Mouse (Mus musculus) lung, postnatal 0 days (tissue): ENCODE measurements around the gene Sh3pxd2a. TPM values are rescaled to one million over a fixed set of nuclear protein-coding genes. Genes with fewer than 3 reads are reported as not detected.

Experiments
- ATAC-seq: fragments of 200-750 bp; cut with Nextera tagmentation; 2 replicates; pipeline ENCODE4 v1.8.0; 2017; ENCODE audit warnings: moderate library complexity
- DNase-seq: peaks from one replicate; pipeline ENCODE4 v3.0.0-alpha.2; 2016; ENCODE audit warnings: low spot score
- H3K27ac ChIP-seq: fragments of 300-500 bp; sonication (generic); 2 replicates; pipeline ENCODE4 v1.5.1; 2014; ENCODE audit warnings: antibody characterized with exemption, mild to moderate bottlenecking, low read length, mixed read lengths
- H3K27me3 ChIP-seq: fragments of 300-500 bp; sonication (generic); replicated peaks from 2 replicates; pipeline ENCODE4 v1.6.1; 2014; ENCODE audit warnings: low read length, mixed read lengths; ENCODE audit not compliant: insufficient read depth
- H3K36me3 ChIP-seq: fragments of 300-500 bp; sonication (generic); 2 replicates; pipeline ENCODE4 v1.6.1; 2014; ENCODE audit warnings: low read length, mixed read lengths; ENCODE audit not compliant: insufficient read depth
- H3K4me1 ChIP-seq: fragments of 300-500 bp; sonication (generic); 2 replicates; pipeline ENCODE4 v1.6.1; 2014; ENCODE audit warnings: antibody characterized with exemption, low read depth, low read length, mixed read lengths; ENCODE audit not compliant: insufficient read depth
- H3K4me2 ChIP-seq: fragments of 300-500 bp; sonication (generic); replicated peaks from 2 replicates; pipeline ENCODE4 v1.6.1; 2014; ENCODE audit warnings: low read depth, mild to moderate bottlenecking, low read length, moderate library complexity, mixed read lengths
- H3K4me3 ChIP-seq: fragments of 300-500 bp; sonication (generic); 2 replicates; pipeline ENCODE4 v1.5.1; 2014; ENCODE audit warnings: low read depth, low read length
- H3K9ac ChIP-seq: fragments of 300-500 bp; sonication (generic); replicated peaks from 2 replicates; pipeline ENCODE4 v1.6.1; 2014; ENCODE audit warnings: low read depth, mild to moderate bottlenecking
- H3K9me3 ChIP-seq: fragments of 300-500 bp; sonication (generic); 2 replicates; pipeline ENCODE4 v1.6.1; 2016; ENCODE audit warnings: low read length, mixed read lengths
- CTCF ChIP-seq: IDR thresholded peaks from 2 replicates; pipeline ENCODE4 v1.5.1; 2016; ENCODE audit warnings: antibody characterized with exemption, mild to moderate bottlenecking
- EP300 ChIP-seq: IDR thresholded peaks from 2 replicates; pipeline ENCODE4 v1.6.1; 2016; ENCODE audit warnings: antibody characterized with exemption, mild to moderate bottlenecking, control low read depth
- WGBS: fragments of 180-500 bp; shearing (Covaris S2); extraction: QIAGEN DNeasy Blood & Tissue Kit; methylation state at CpG from one replicate; pipeline ENCODE4 v1.1.7; 2014; 5-methylcytosine and 5-hydroxymethylcytosine counted together
- polyA plus RNA-seq: library from polyadenylated mRNA; unstranded; fragments of >200 nt; fragmentation: Nextera tagmentation; extraction: Ambion mirVana; gene quantifications from 2 replicates; pipeline ENCODE4 v1.2.1, GENCODE M21; 2015

Sh3pxd2a gene
- polyA plus RNA-seq, 1 experiment from 2014 or later: 5.6 TPM

DNA sequence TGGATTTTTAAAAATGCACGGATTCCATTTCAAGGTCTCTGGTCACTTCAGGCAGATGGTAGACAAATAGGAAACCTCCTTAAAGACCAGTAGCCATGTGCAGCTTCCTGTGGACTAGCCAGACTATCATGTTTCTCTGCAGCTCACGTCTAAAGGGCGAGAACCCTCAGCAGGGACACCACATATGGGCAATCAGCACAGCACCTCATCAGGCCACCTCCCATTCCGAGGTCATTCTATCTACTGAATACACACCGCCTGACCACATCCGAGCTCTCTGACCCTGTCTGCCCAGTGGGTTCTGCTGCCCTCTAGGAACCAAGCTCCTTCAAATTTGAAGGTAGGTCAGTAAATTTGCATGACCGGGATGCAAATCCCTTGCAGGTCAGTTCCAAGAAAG, 35.4 kb downstream of the Sh3pxd2a start:
- ATAC-seq: no peak

DNA sequence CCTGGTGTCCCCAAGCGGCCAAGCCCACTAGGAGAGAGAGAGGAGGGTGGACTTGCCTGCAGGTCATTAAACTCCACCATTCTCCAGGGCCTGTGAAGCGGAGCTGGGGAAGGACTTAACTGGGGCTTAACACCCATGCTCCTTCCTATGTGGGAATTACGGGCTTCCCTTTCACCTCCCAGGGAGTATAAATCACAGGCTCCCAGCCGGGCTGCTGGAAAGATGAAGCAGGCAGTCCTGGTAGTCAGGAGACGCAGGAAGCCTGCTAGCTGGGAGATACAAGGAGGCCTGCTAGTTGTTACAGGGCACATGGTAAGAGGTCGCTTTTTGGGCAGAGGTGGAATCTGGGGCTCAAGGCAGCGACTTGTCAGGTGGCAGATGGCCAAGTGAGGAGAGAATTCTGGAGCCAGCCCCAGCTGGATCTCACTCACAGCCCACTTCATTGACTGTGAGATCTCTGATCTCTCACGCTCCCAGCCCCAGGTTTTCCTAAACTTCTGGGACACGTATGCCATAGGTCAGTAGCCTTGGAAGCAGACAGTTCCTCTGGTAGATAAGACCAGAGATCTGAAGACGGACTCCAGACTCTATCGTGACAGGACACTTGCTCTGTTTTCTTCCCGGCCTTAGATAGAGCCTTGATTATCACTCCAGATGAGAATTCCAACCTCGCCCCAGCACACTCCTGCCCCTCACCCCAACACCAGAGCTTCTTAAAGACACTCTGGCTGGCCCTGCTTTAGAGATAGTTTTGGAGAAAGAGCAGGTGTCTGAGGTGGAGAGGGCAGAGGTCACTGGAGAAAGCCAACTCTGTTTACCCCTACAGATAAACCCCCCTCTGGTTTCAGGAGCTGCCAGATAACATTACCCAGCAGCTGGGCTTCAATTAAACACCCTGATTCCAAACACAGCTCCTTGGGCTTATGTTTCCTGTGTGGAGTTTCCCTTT, 36.1 kb downstream of the Sh3pxd2a start:
- peaks cover 28% of the 10 kb centered on the region; the same call in 1 of the 2 replicates for H3K4me1 ChIP-seq
- 35% methylated on average over 13 of the region's 13 CpGs for WGBS
- no peaks in the 10 kb centered on the region for H3K9me3 ChIP-seq
- no peaks in the 10 kb centered on the region for H3K27me3 ChIP-seq
- no peaks in the 10 kb centered on the region for H3K36me3 ChIP-seq
- peak; percentile 50 for DNase-seq
- peak; percentile 22; the same call in 1 of the 2 replicates for ATAC-seq
- no peak overlapping the region for H3K4me2 ChIP-seq
- no peak overlapping the region for H3K27ac ChIP-seq
- no peak overlapping the region for H3K4me3 ChIP-seq
- H3K9ac ChIP-seq: no peak overlapping the region
- no peak for TF ChIP-seq EP300
- no peak for TF ChIP-seq CTCF

More for the DNA sequence above, 35.4 kb downstream of the Sh3pxd2a start:
- H3K4me2 ChIP-seq: no peak overlapping the region
- 38% methylated on average over 7 of the region's 7 CpGs for WGBS
- H3K4me1 ChIP-seq: peaks cover 23% of the 10 kb centered on the region; the same call in 1 of the 2 replicates
- H3K9ac ChIP-seq: no peak overlapping the region
- H3K4me3 ChIP-seq: no peak overlapping the region
- no peak overlapping the region for H3K27ac ChIP-seq
- TF ChIP-seq CTCF: 0 out of 2 replicates have a peak, but pooled peaks have one; percentile 2
- TF ChIP-seq EP300: no peak
- H3K36me3 ChIP-seq: no peaks in the 10 kb centered on the region
- H3K27me3 ChIP-seq: no peaks in the 10 kb centered on the region
- DNase-seq: no peak
- no peaks in the 10 kb centered on the region for H3K9me3 ChIP-seq

DNA sequence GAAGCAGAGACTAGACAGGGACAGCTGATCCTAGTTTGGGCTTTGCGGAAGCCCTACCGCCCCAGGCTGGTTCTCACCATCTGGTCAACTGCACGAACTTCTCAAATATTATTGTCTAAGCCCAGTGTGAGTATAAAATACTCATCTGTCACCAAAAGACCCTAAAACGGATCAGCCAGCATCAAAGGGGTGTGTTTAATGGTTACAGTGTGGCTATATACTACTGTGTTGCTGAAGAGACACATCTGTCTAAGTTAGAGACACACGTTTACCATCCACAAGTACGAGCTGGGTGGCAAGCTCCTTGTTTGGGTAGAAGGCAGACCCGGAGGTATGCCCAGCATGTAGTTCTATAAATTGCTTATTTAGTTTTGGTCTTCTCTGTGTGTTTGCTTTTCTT, 40.6 kb downstream of the Sh3pxd2a start:
- DNase-seq (no peak), ATAC-seq (no peak)
- Histone ChIP-seq H3K9ac (no peak overlapping the region), H3K4me3 (no peak overlapping the region), H3K4me1 (peaks cover 9% of the 10 kb centered on the region; the same call in 1 of the 2 replicates), H3K27me3 (no peaks in the 10 kb centered on the region), H3K36me3 (no peaks in the 10 kb centered on the region), H3K27ac (no peak overlapping the region), H3K9me3 (no peaks in the 10 kb centered on the region), H3K4me2 (no peak overlapping the region)
- TF ChIP-seq EP300: no peak
- TF ChIP-seq CTCF: no peak
- 60% methylated on average over 7 of the region's 7 CpGs for WGBS

DNA sequence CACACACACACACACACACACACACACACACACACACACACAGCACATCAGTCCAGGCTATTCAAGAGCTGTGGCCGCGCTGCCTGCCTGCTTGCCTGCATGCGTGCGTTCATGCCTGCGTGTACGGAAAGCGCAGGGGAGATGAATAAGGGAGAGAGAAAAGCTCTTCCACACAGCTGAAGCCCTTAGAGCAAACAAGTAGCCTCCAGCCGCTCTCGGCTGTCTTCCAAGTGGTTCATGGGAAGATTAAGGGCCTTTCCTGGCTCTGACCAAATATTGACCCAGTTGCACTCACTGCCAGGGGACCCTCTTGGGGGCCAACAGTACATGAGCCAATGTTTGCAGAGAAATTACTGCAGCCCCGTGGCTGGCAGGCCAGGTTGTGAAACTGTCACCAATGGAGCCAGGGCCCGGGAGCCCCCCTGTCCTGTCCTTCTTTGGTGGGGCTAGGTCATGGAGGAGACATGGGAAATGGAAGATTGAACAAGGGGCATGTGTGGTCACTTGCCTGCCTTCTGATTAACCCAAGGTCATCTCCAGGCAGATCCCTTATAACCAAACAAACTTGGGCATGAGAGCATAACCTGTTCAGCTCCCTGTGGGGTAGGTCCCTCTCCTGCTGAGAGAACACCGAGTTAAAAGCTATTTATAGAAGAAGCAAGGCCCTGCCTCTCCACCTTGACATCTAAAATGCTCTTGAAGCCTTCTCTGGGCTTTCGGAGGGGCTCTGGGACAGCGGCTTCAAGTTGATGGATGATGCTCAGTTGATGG, 42.9 kb downstream of the Sh3pxd2a start:
- peaks cover 5% of the 10 kb centered on the region; the same call in 1 of the 2 replicates for H3K4me1 ChIP-seq
- peak overlapping the region; percentile 39; the same call in 1 of the 2 replicates for H3K27ac ChIP-seq
- H3K4me2 ChIP-seq: no peak overlapping the region
- H3K9ac ChIP-seq: no peak overlapping the region
- H3K36me3 ChIP-seq: no peaks in the 10 kb centered on the region
- TF ChIP-seq CTCF: no peak
- TF ChIP-seq EP300: peak; percentile 69
- DNase-seq (peak; percentile 75), ATAC-seq (peak; percentile 84)
- H3K27me3 ChIP-seq: no peaks in the 10 kb centered on the region
- H3K9me3 ChIP-seq: no peaks in the 10 kb centered on the region
- 39% methylated on average over 14 of the region's 14 CpGs for WGBS
- no peak overlapping the region for H3K4me3 ChIP-seq

DNA sequence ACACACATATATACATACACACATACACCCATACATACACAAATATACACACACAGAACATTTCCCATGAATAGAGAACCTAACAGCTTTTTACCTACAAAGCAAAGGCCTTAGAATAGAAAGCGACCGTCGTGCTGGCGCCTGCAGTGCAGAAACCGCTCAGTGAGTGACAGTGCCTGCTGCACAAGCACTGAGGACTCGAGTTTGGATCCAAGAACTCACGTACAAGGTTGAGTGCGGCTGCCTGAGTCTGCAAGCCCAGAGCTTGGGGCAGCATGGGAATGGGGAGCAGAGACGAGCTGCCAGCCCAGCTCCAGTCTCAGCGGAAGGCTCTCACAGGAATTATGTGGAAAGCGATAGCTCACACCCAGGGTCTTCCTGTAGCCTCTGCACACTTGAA, 43.7 kb downstream of the Sh3pxd2a start:
- H3K4me2 ChIP-seq: no peak overlapping the region
- H3K4me3 ChIP-seq: no peak overlapping the region
- no peak for DNase-seq
- ATAC-seq: no peak
- no peak overlapping the region for H3K9ac ChIP-seq
- H3K27me3 ChIP-seq: no peaks in the 10 kb centered on the region
- no peak for TF ChIP-seq EP300
- no peak for TF ChIP-seq CTCF
- H3K9me3 ChIP-seq: no peaks in the 10 kb centered on the region
- no peak overlapping the region for H3K27ac ChIP-seq
- WGBS: 66% methylated on average over 11 of the region's 11 CpGs
- H3K36me3 ChIP-seq: no peaks in the 10 kb centered on the region
- peaks cover 5% of the 10 kb centered on the region; the same call in 1 of the 2 replicates for H3K4me1 ChIP-seq

DNA sequence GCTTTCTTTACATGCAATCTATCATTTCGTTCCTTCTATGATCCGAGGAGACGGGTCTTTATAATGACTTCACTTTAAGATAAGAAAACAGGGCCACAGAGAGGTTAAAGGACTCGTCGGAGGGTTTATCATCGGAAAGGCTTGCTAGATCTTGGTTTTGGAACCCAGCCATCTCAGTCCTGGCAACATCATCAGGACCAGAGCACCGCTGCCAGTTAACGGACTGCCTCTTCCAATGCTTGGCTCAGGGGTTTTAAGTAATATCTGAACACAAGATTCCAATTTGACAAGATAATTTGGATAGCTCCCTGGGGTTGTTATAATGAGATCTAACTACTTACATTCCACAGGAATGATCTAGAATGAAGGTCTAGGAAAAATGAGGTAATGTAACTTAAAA, 45.0 kb downstream of the Sh3pxd2a start:
- DNase-seq: no peak
- peaks cover 12% of the 10 kb centered on the region; the same call in 1 of the 2 replicates for H3K4me1 ChIP-seq
- 43% methylated on average over 8 of the region's 8 CpGs for WGBS

More for the DNA sequence above, 45.0 kb downstream of the Sh3pxd2a start:
- Histone ChIP-seq H3K27ac (no peak overlapping the region), H3K9ac (no peak overlapping the region), H3K27me3 (no peaks in the 10 kb centered on the region), H3K4me2 (no peak overlapping the region), H3K36me3 (no peaks in the 10 kb centered on the region), H3K9me3 (no peaks in the 10 kb centered on the region), H3K4me3 (no peak overlapping the region)
- no peak for ATAC-seq
- no peak for TF ChIP-seq CTCF
